Mouse (Mus musculus) spleen, postnatal 36 days (tissue): ENCODE data around the gene Prpf8.

Source experiments
- DNase-seq, 2 experiments: peaks; one replicate each; pipeline ENCODE4 v3.0.0; 2022; ENCODE audit warnings: low spot score in 2 of 2, mixed read lengths in 1 of 2

The Prpf8 gene

GRCm38 (mm10) chr11:75459141-75459711, 27.4 kb upstream of the Prpf8 start:
- no peak for DNase-seq

- DNase-seq: no peak
Observed at GRCm38 (mm10) chr11:75459751-75460102, 26.9 kb upstream of the Prpf8 start.

GRCm38 (mm10) chr11:75460103-75460843, 26.3 kb upstream of the Prpf8 start:
- peak; percentile 91 to 96 for DNase-seq

- peak; percentile 100 for DNase-seq
Observed at GRCm38 (mm10) chr11:75460844-75461742, 25.5 kb upstream of the Prpf8 start, which contains the start of gene Tlcd2. Gene Tlcd2, plus strand, starts transcription at chr11:75461715.

- DNase-seq: no peak
Observed at GRCm38 (mm10) chr11:75461743-75462252, 24.8 kb upstream of the Prpf8 start.

- peak; percentile 49 to 60 for DNase-seq
Observed at GRCm38 (mm10) chr11:75462253-75462783, 24.3 kb upstream of the Prpf8 start.

- peak; percentile 59 to 74 for DNase-seq
Observed at GRCm38 (mm10) chr11:75462865-75463336, 23.7 kb upstream of the Prpf8 start.

- DNase-seq: no peak
Observed at GRCm38 (mm10) chr11:75463624-75464023, 23.0 kb upstream of the Prpf8 start.

- DNase-seq: no peak
Observed at GRCm38 (mm10) chr11:75464417-75464816, 22.2 kb upstream of the Prpf8 start.

GRCm38 (mm10) chr11:75465051-75465450, 21.6 kb upstream of the Prpf8 start:
- no peak for DNase-seq

GRCm38 (mm10) chr11:75466731-75467505, 19.7 kb upstream of the Prpf8 start:
- DNase-seq: no peak

- DNase-seq: peak; percentile 46 to 57
Observed at GRCm38 (mm10) chr11:75467512-75468215, 19.0 kb upstream of the Prpf8 start.

GRCm38 (mm10) chr11:75468410-75468809, 18.2 kb upstream of the Prpf8 start:
- no peak for DNase-seq

- DNase-seq: no peak
Observed at GRCm38 (mm10) chr11:75469261-75469660, 17.4 kb upstream of the Prpf8 start.

GRCm38 (mm10) chr11:75470675-75471074, 15.9 kb upstream of the Prpf8 start:
- DNase-seq: no peak

GRCm38 (mm10) chr11:75472469-75473081, 14.0 kb upstream of the Prpf8 start:
- no peak for DNase-seq

- no peak for DNase-seq
Observed at GRCm38 (mm10) chr11:75473376-75473775, 13.2 kb upstream of the Prpf8 start.

- no peak for DNase-seq
Observed at GRCm38 (mm10) chr11:75486192-75486591, 424 bp upstream of the Prpf8 start.

GRCm38 (mm10) chr11:75487496-75487895, 880 bp downstream of the Prpf8 start:
- no peak for DNase-seq
